Mouse (Mus musculus) hindbrain, embryonic 15.5 days (tissue): Measurements from ENCODE around the gene Helz. TPM values are rescaled to one million over a fixed set of nuclear protein-coding genes. Genes with fewer than 3 reads are reported as not detected.
"Not testable (repeated sequence)": the region's sequence is repeated elsewhere in the genome, so short reads cannot be mapped to it uniquely, and the experiment has no call there.

Experiments
- ATAC-seq: fragments of 200-750 bp; cut with Nextera tagmentation; 2 replicates; pipeline ENCODE4 v1.8.0; 2017; ENCODE audit warnings: low read depth, moderate number of reproducible peaks, moderate TSS enrichment; ENCODE audit not compliant: low FRiP score
- H3K27ac ChIP-seq: fragments of 300-500 bp; sonication (generic); replicated peaks from 2 replicates; pipeline ENCODE4 v1.5.1; 2015; ENCODE audit warnings: mild to moderate bottlenecking, inconsistent platforms
- H3K27me3 ChIP-seq: fragments of 300-500 bp; sonication (generic); 2 replicates; pipeline ENCODE4 v1.6.1; 2015; ENCODE audit warnings: control low read depth, inconsistent platforms
- H3K36me3 ChIP-seq: fragments of 300-500 bp; sonication (generic); 2 replicates; pipeline ENCODE4 v1.6.1; 2015; ENCODE audit warnings: control low read depth, inconsistent platforms
- H3K4me1 ChIP-seq: fragments of 300-500 bp; sonication (generic); replicated peaks from 2 replicates; pipeline ENCODE4 v1.6.1; 2015; ENCODE audit warnings: control low read depth, inconsistent platforms
- H3K4me2 ChIP-seq: fragments of 300-500 bp; sonication (generic); 2 replicates; pipeline ENCODE4 v1.6.1; 2015; ENCODE audit warnings: moderate library complexity, mild to moderate bottlenecking, inconsistent platforms
- H3K4me3 ChIP-seq: fragments of 300-500 bp; sonication (generic); 2 replicates; pipeline ENCODE4 v1.5.1; 2015; ENCODE audit warnings: mild to moderate bottlenecking, inconsistent platforms
- H3K9ac ChIP-seq: fragments of 300-500 bp; sonication (generic); 2 replicates; pipeline ENCODE4 v1.6.1; 2015; ENCODE audit warnings: inconsistent platforms
- H3K9me3 ChIP-seq: fragments of 300-500 bp; sonication (generic); 2 replicates; pipeline ENCODE4 v1.6.1; 2016; ENCODE audit warnings: control low read depth, inconsistent platforms
- WGBS: fragments of 180-500 bp; shearing (Covaris S2); methylation state at CpG from one replicate; pipeline ENCODE4 v1.1.7; 2015; 5-methylcytosine and 5-hydroxymethylcytosine counted together
- polyA plus RNA-seq: library from polyadenylated mRNA; unstranded; fragments of >200 nt; fragmentation: Nextera tagmentation; extraction: Ambion mirVana; gene quantifications from 2 replicates; pipeline ENCODE4 v1.2.1, GENCODE M21; 2015

Gene Helz
- polyA plus RNA-seq = 15.4 and 16.8 TPM in 2 replicates

DNA sequence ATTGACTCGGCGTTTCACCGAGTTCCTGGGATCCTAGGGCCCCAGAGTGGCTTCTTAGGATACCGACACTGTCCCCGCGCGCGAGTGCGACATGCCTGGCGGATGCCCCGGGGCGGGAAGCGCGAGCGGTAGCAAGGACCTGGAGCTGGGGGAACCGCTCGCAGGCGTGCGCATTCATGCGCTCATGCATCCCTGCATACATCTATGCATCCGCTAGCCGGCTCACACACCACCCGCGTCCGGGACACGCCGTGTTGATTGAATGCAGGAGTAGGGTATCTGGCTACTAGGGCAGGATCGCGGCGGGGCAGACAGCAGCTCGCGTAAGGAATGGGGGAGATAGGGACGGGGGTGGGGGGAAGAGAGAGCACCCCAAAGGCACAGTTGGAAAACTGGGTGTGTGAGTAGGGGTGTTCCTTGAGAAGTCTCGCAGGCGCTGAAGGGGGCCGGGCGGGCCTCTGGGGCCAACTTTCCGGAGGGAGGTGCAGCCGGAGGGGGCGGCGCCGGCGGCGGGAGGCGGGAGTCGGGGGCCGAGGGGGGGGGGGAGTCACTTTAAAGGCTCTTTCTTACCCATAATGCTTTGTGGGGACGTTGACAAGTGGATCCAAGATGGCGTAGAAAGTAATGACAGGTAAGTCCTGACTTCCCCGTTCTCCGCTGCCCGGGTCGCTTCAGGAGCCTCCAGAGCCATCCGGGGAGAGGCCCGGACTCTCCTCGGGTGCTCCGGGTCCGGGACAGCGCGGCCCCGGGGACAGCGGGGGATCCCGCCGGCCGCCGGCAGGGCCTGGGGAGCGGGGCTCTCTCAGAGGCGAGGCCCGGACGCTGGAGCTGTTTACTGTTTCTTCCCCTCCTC, at the start of gene Helz:
Helz (plus strand) TSS at position 580 of the 853 bp plus-strand sequence.
- WGBS = under 1% methylated on average over 60 of the region's 70 CpGs
- peak; percentile 83 for ATAC-seq
- peak within 1 kb of the TSS; percentile 94 for H3K4me3 ChIP-seq
- peaks cover 27% of the 10 kb centered on the region for H3K4me1 ChIP-seq
- H3K27ac ChIP-seq = peak within 1 kb of the TSS; percentile 81
- H3K36me3 ChIP-seq = peaks cover 10% of the 10 kb centered on the region
- H3K4me2 ChIP-seq = peak within 1 kb of the TSS; percentile 100
- H3K27me3 ChIP-seq = no peaks in the 10 kb centered on the region; the same call in 1 of the 2 replicates
- H3K9me3 ChIP-seq = no peaks in the 10 kb centered on the region
- H3K9ac ChIP-seq = peak within 1 kb of the TSS; percentile 87

DNA sequence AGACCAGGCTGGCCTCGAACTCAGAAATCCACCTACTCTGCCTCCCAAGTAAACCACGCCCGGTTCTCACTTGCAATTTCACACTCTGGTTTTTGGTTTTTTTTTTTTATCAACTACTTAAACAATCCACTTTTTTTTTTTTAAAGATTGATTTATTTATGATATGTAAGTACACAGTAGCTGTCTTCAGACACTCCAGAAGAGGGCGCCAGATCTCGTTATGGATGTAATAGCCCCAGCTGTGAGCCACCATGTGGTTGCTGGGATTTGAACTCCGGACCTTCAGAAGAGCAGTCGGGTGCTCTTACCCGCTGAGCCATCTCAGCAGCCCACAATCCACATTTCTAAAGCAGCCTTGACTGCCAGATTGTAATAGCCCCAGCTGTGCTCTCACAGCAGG, 44.9 kb upstream of the Helz start:
- Histone ChIP-seq H3K4me2 (no peak overlapping the region), H3K9ac (no peak overlapping the region), H3K27me3 (no peaks in the 10 kb centered on the region), H3K9me3 (no peaks in the 10 kb centered on the region), H3K4me1 (no peaks in the 10 kb centered on the region), H3K27ac (no peak overlapping the region), H3K4me3 (no peak overlapping the region), H3K36me3 (peaks cover 18% of the 10 kb centered on the region)
- 91% methylated on average over 8 of the region's 8 CpGs for WGBS
- no peak for ATAC-seq

DNA sequence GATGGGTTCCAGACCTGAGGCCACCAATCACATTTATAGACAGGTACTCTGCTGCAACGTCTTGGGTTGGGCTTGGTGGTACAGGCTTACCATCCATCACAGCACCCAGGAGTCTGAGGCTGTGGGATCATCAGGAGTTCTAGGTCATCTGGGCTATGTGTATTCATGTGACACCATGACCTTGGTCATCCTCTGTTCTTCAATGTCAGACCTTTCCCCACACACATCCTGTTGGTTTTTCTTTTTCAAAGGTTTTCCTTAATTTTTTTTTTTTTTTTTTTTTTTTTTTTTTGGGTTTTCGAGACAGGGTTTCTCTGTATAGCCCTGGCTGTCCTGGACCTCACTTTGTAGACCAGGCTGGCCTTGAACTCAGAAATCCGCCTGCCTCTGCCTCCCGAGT, 43.4 kb upstream of the Helz start:
- H3K9ac ChIP-seq, H3K4me2 ChIP-seq, ATAC-seq, H3K9me3 ChIP-seq, H3K4me1 ChIP-seq, H3K4me3 ChIP-seq, H3K27me3 ChIP-seq, H3K27ac ChIP-seq, H3K36me3 ChIP-seq: not testable (repeated sequence)
- 94% methylated on average over 3 of the region's 4 CpGs for WGBS

DNA sequence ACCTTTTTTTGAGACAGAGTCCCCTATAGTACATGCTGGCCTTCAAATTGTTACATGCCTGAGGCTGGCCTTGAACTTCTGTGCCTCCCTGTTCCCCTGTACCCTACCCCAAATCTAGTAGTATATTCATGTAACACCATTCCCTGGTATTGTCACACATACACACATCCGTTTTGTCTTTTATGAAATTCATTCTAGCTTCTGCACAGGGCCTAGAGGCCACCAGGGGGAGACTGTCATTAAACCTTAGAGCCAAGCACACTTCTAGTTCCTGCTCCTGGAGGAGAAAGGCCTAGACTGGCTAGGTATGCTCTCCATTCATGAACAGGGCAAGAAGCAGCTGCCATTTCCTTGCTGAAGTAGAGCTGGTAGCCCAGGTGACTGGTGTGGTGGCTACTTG, 41.5 kb upstream of the Helz start:
- Histone ChIP-seq H3K4me1 (peaks cover 15% of the 10 kb centered on the region), H3K27ac (no peak overlapping the region), H3K9ac (no peak overlapping the region), H3K27me3 (peaks cover 8% of the 10 kb centered on the region; the same call in 1 of the 2 replicates), H3K36me3 (no peaks in the 10 kb centered on the region), H3K4me2 (no peak overlapping the region), H3K9me3 (no peaks in the 10 kb centered on the region), H3K4me3 (no peak overlapping the region)
- no peak for ATAC-seq
- WGBS = 78% methylated on average over 1 of the region's 1 CpGs

DNA sequence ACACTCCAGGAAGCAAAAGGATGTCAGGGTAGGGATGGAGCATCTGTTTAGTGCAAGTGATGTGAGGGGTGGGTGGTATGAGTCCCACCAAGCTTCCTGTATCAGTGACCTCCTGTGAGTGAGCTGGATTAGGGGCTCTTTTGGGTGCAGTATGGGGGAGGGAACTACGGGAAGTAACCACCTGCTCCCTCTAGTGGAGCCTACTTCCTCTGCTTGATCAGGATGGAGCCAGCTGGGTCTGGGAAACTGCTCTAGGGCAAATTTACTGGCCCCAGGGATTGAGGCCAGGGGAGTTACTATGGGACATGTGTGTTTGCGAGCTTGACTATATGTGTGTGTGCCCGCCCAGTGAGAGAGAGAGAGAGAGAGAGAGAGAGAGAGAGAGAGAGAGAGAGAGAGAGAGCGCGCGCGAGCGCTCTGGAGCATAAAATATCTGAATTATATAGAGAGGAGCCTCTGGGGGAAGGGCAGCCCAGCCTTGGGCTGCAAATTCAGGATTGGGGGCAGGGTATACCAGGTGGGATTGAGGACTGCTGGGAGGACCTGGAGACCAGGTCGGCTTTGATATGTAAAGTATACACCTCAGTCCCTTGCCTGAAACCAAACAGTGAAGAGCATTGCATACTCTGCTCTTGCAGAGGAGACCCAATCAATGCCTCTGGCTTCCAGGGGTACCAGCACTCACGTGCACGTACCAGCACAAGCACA, 37.9 kb upstream of the Helz start:
- ATAC-seq = no peak; the same call in 1 of the 2 replicates
- Histone ChIP-seq H3K9me3 (no peaks in the 10 kb centered on the region), H3K27me3 (peaks cover 8% of the 10 kb centered on the region; the same call in 1 of the 2 replicates), H3K4me1 (peaks cover 16% of the 10 kb centered on the region), H3K4me3 (no peak overlapping the region), H3K4me2 (peak overlapping the region; percentile 36), H3K9ac (no peak overlapping the region), H3K36me3 (no peaks in the 10 kb centered on the region), H3K27ac (no peak overlapping the region)
- WGBS = 15% methylated on average over 11 of the region's 11 CpGs

DNA sequence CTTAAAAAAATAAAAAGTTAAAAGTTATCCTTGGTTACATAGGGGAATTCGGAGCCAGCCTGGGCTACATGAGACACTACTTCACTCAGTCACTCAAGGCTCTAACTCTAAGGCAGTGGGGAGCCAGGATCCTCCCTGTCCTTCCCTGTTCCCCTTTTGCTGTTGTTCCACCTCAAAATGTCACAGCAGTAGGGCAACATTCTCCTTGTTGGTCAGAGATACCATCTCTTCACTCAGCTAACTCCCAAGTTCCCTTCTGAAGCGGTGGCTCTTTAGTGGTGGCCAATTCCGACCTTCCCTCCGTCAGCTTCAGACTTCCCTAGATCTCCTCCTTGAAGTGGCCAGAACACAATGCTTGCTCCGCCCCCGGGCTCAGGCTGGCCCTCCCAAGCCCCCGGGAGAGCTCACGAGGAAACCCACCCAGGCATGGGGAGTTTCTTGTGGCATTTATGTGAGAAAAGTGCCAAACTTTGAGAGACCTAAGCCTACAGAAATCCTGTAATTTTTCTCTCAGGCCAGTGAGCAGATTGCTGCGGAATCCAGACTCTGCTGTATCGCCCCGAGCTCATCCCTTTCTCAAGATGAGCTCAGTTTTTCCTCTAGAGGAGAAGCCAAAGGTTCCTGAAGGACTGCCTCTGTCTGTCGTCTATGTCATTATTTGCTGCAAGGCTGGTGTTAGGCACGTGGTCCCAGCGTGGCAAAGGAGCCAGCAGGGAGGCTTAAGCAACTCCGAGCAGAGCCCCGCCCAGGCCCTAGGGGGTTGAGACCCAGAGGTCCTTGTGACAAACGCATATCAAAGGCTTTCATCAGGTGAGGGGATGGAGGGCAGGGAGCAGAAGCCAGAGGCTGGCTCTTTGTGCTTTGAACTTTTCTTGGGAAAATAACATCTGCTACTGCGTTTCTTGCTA, 37.1 kb upstream of the Helz start:
- H3K27ac ChIP-seq = no peak overlapping the region
- peak overlapping the region; percentile 5; the same call in 1 of the 2 replicates for H3K4me3 ChIP-seq

GRCm38 (mm10) chr11:107511954-107512353, 35.8 kb upstream of the Helz start:
- H3K4me1 ChIP-seq = peaks cover 16% of the 10 kb centered on the region
- not testable (repeated sequence) for ATAC-seq, H3K9me3 ChIP-seq, H3K36me3 ChIP-seq, H3K4me2 ChIP-seq, H3K27ac ChIP-seq, H3K9ac ChIP-seq, H3K4me3 ChIP-seq, H3K27me3 ChIP-seq
- 47% methylated on average over 5 of the region's 5 CpGs for WGBS

More for the DNA sequence above, 37.1 kb upstream of the Helz start:
- Histone ChIP-seq H3K36me3 (no peaks in the 10 kb centered on the region), H3K4me2 (peak overlapping the region; percentile 41), H3K27me3 (peaks cover 8% of the 10 kb centered on the region; the same call in 1 of the 2 replicates), H3K9ac (no peak overlapping the region), H3K4me1 (peaks cover 16% of the 10 kb centered on the region), H3K9me3 (no peaks in the 10 kb centered on the region)
- ATAC-seq = no peak
- 6% methylated on average over 18 of the region's 18 CpGs for WGBS

DNA sequence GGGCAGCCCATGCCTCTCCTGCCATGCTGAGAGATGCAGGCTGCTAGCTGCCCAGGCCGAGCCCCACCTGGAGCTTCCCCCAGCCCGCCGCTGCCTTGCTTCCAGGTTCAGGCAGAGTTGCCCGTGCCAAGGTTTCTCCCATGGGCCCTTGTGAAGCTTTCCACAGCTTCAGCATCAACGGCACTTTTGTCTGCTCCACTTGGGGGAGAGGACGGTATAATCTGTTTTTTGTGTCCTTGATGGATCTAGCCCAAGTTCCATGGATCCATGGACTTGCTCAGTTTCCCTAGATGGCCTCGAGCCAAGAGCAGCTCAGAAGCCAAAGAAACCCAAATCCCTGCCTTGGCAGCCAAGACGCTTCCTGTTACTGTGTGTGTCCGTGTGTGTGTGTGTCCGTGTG, 34.7 kb upstream of the Helz start:
- 0 out of 2 replicates have a peak, but pooled peaks have one; percentile 27 for ATAC-seq
- H3K27me3 ChIP-seq = peaks cover 8% of the 10 kb centered on the region; the same call in 1 of the 2 replicates
- no peaks in the 10 kb centered on the region for H3K9me3 ChIP-seq
- no peak overlapping the region for H3K4me2 ChIP-seq
- no peaks in the 10 kb centered on the region for H3K36me3 ChIP-seq
- H3K9ac ChIP-seq = no peak overlapping the region
- no peak overlapping the region for H3K4me3 ChIP-seq
- WGBS = 60% methylated on average over 10 of the region's 10 CpGs
- H3K4me1 ChIP-seq = peaks cover 16% of the 10 kb centered on the region
- H3K27ac ChIP-seq = no peak overlapping the region

GRCm38 (mm10) chr11:107516387-107516786, 31.3 kb upstream of the Helz start:
- 94% methylated on average over 2 of the region's 2 CpGs for WGBS
- H3K27me3 ChIP-seq = no peaks in the 10 kb centered on the region
- no peak for ATAC-seq
- no peaks in the 10 kb centered on the region for H3K9me3 ChIP-seq
- no peaks in the 10 kb centered on the region for H3K4me1 ChIP-seq
- H3K4me3 ChIP-seq = no peak overlapping the region
- no peak overlapping the region for H3K27ac ChIP-seq
- H3K9ac ChIP-seq = no peak overlapping the region
- no peak overlapping the region for H3K4me2 ChIP-seq
- H3K36me3 ChIP-seq = no peaks in the 10 kb centered on the region

- 84% methylated on average over 5 of the region's 5 CpGs for WGBS
- no peak overlapping the region for H3K4me2 ChIP-seq
Observed at GRCm38 (mm10) chr11:107518645-107519429, 28.9 kb upstream of the Helz start.

GRCm38 (mm10) chr11:107521153-107521552, 26.6 kb upstream of the Helz start:
- no peak overlapping the region for H3K4me3 ChIP-seq
- ATAC-seq = no peak
- H3K27me3 ChIP-seq = no peaks in the 10 kb centered on the region
- no peaks in the 10 kb centered on the region for H3K4me1 ChIP-seq
- WGBS = 50% methylated on average over 1 of the region's 1 CpGs
- no peak overlapping the region for H3K27ac ChIP-seq
- H3K36me3 ChIP-seq = no peaks in the 10 kb centered on the region
- H3K9ac ChIP-seq = no peak overlapping the region
- H3K4me2 ChIP-seq = no peak overlapping the region
- H3K9me3 ChIP-seq = no peaks in the 10 kb centered on the region

More at GRCm38 (mm10) chr11:107518645-107519429, 28.9 kb upstream of the Helz start:
- no peaks in the 10 kb centered on the region for H3K4me1 ChIP-seq
- H3K36me3 ChIP-seq = no peaks in the 10 kb centered on the region
- H3K9ac ChIP-seq = no peak overlapping the region
- no peak overlapping the region for H3K4me3 ChIP-seq
- no peaks in the 10 kb centered on the region for H3K9me3 ChIP-seq
- no peak for ATAC-seq
- no peak overlapping the region for H3K27ac ChIP-seq
- H3K27me3 ChIP-seq = no peaks in the 10 kb centered on the region
